Mouse (Mus musculus): ENCODE measurements around the gene Igf1r.

Gene Igf1r

GRCm38 (mm10) chr7:68281341-68281740 is 328.7 kb downstream of the Igf1r start:
- CTCF ChIA-PET = interaction anchor here in 3 of 4 experiments (0.6 to 1.8 kb wide), 6 partner anchors 21 to 89 kb away, joined by 3 to 6 read pairs (median 4); no protein-coding TSS in a partner anchor
- POLR2A ChIA-PET = interaction anchor here in 2 of 4 experiments (0.8 to 17.6 kb wide), 6 partner anchors 9 to 59 kb away, joined by 3 to 307 read pairs (median 4); partner anchors contain the start of gene Pgpep1l (in 1 of the 2)

DNA sequence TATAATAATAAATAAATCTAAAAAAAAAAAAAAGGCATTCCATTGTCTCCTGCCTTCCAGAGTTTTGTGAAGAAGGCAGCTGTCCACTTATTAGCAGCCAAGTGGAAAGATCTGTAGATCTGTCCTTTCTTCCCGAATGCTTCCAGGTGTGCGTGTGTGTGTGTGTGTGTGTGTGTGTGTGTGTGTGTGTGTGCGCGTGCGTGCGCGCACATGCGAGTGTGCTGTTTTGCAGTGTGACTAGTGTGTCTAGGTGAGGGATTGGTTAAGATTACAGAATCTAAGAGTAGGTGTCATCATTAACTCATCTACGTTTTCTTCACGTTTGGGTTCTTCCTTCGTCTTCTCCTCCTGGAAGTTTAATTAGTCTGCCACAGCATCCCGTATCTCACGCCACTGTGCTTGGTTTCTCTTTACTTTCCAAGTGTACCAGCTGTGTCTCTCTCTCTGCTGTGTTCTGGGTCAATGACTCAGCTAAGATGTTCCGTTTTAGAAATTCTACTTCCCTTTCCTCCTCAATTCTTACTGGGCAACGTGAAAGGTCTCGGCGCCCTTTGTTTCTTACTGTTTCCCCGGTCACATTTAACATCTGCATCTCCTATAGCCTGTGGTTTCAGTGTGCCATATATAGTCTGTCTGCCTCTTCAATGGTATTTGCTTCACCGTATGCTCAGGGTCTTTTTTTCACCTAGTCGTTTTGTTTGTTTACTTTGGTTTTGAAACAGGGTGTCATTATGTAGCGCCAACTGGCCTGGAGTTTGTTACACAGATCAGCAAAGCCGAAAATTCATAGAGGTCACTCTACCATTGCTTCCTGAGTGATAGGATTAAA is 329.9 kb downstream of the Igf1r start:
- CTCF ChIA-PET = interaction anchor here (0.7 to 1.2 kb wide), 5 partner anchors 11 to 241 kb away, joined by 3 to 5 read pairs (median 3); no protein-coding TSS in a partner anchor
- POLR2A ChIA-PET = interaction anchor here in 2 of 4 experiments (1.3 to 17.6 kb wide), 5 partner anchors 18 to 60 kb away, joined by 3 to 307 read pairs (median 4); partner anchors contain the start of gene Pgpep1l (in 2 of the 2)

DNA sequence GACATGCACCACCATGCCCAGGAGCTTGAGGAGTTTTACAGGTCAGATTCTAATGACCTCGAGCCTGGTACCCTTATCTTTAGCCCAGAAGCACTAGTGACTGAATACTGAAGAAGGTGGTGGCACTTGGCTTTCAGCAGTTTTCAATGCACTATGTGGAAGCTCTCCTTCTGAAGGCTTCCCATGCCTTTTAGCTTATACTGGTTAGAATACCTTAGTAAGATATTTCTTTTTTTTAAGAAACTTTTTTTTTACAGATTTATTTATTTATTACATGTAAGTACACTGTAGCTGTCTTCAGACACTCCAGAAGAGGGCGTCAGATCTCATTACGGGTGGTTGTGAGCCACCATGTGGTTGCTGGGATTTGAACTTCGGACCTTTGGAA is 330.5 kb downstream of the Igf1r start:
- POLR2A ChIA-PET = interaction anchor here in 2 of 4 experiments (1.3 to 17.6 kb wide), 4 partner anchors 18 to 61 kb away, joined by 4 to 307 read pairs (median 4); partner anchors contain the start of gene Pgpep1l (in 2 of the 2)
- CTCF ChIA-PET = interaction anchor here in 1 of 4 experiments (0.7 kb wide), 1 partner anchor 78 kb away, joined by 4 read pairs; no protein-coding TSS in a partner anchor
